Mouse (Mus musculus) liver, embryonic 14.5 days (tissue): ENCODE measurements at regions not wholly inside any gene's neighbourhood (a gene's known extent, or its start where the extent isn't known, plus 50 kb on each side); places are given as distances from the start of the nearest gene placed in this dataset.

ENCODE experiments used
- ATAC-seq: fragments of 200-750 bp; cut with Nextera tagmentation; 2 replicates; pipeline ENCODE4 v1.8.0; 2017; ENCODE audit warnings: moderate number of reproducible peaks, mild to moderate bottlenecking, moderate library complexity; ENCODE audit not compliant: insufficient read depth
- DNase-seq, 3 experiments: peaks; one replicate each; pipeline ENCODE4 v3.0.0-alpha.2; 2012 to 2013; ENCODE audit warnings: low read depth in 3 of 3, low spot score in 3 of 3
- H3K27ac ChIP-seq: fragments of 300-500 bp; sonication (generic); 2 replicates; pipeline ENCODE4 v1.5.1; 2014; ENCODE audit warnings: moderate library complexity, mild to moderate bottlenecking, control low read depth, inconsistent platforms
- H3K27me3 ChIP-seq: fragments of 300-500 bp; sonication (generic); 2 replicates; pipeline ENCODE4 v1.6.1; 2014; ENCODE audit warnings: mild to moderate bottlenecking, low read length, moderate library complexity; ENCODE audit not compliant: control insufficient read depth, insufficient read depth
- H3K36me3 ChIP-seq: fragments of 300-500 bp; sonication (generic); replicated peaks from 2 replicates; pipeline ENCODE4 v1.6.1; 2014; ENCODE audit warnings: low read depth; ENCODE audit not compliant: control insufficient read depth, insufficient read depth
- H3K4me1 ChIP-seq, 2 experiments: fragments of 200-500 bp in 1 of 2; fragments of 300-500 bp in 1 of 2; sonication (generic) in 1 of 2; replicated peaks; 2 replicates each; pipeline ENCODE4 v1.6.1; 2012 to 2014; ENCODE audit warnings: antibody characterized with exemption in 1 of 2, inconsistent platforms in 1 of 2, low read length in 1 of 2; ENCODE audit not compliant: control insufficient read depth in 2 of 2, insufficient read depth in 2 of 2
- H3K4me2 ChIP-seq: fragments of 300-500 bp; sonication (generic); 2 replicates; pipeline ENCODE4 v1.6.1; 2014; ENCODE audit warnings: low read depth, mild to moderate bottlenecking, control low read depth, moderate library complexity
- H3K4me3 ChIP-seq, 2 experiments: fragments of 200-500 bp in 1 of 2; fragments of 300-500 bp in 1 of 2; sonication (generic) in 1 of 2; 2 replicates each; pipeline ENCODE4 v1.5.1; 2012 to 2014; ENCODE audit warnings: low read depth in 2 of 2, low read length in 2 of 2, mild to moderate bottlenecking in 2 of 2, control low read depth in 1 of 2, inconsistent platforms in 1 of 2, moderate library complexity in 1 of 2; ENCODE audit not compliant: insufficient read depth in 1 of 2
- H3K9ac ChIP-seq: fragments of 300-500 bp; sonication (generic); replicated peaks from 2 replicates; pipeline ENCODE4 v1.6.1; 2014; ENCODE audit warnings: mild to moderate bottlenecking, control low read depth, moderate library complexity
- H3K9me3 ChIP-seq: fragments of 300-500 bp; sonication (generic); 2 replicates; pipeline ENCODE4 v1.6.1; 2016; ENCODE audit warnings: low read length, mixed read lengths; ENCODE audit not compliant: control insufficient read depth
- CTCF ChIP-seq: IDR thresholded peaks from 2 replicates; pipeline ENCODE4 v1.5.1; 2016; ENCODE audit warnings: antibody characterized with exemption, low read depth, control low read depth
- EP300 ChIP-seq: IDR thresholded peaks from 2 replicates; pipeline ENCODE4 v1.6.1; 2016; ENCODE audit warnings: antibody characterized with exemption, low read depth
- WGBS: fragments of 180-500 bp; shearing (Covaris S2); extraction: QIAGEN DNeasy Blood & Tissue Kit; methylation state at CpG from one replicate; pipeline ENCODE4 v1.1.7; 2014; ENCODE audit not compliant: insufficient replicate concordance; 5-methylcytosine and 5-hydroxymethylcytosine counted together

GRCm38 (mm10) chr10:117502135-117502534 is 122.3 kb upstream of the Cpsf6 start:
- ATAC-seq = no peak

GRCm38 (mm10) chr10:117501426-117501825 is 121.6 kb upstream of the Cpsf6 start:
- no peak for DNase-seq
- Histone ChIP-seq H3K4me3 (no peak overlapping the region), H3K4me2 (no peak overlapping the region), H3K36me3 (no peaks in the 10 kb centered on the region), H3K9me3 (no peaks in the 10 kb centered on the region), H3K27ac (no peak overlapping the region), H3K4me1 (peaks cover 0 to 2% of the 10 kb centered on the region in 2 experiments; a peak in 1 of 4 replicates), H3K27me3 (no peaks in the 10 kb centered on the region), H3K9ac (no peak overlapping the region)
- TF ChIP-seq CTCF (no peak), EP300 (no peak)
- WGBS = 81% methylated on average over 1 of the region's 1 CpGs
- ATAC-seq = no peak

More at GRCm38 (mm10) chr10:117502135-117502534, 122.3 kb upstream of the Cpsf6 start:
- Histone ChIP-seq H3K4me2 (no peak overlapping the region), H3K4me3 (no peak overlapping the region), H3K36me3 (no peaks in the 10 kb centered on the region), H3K4me1 (peaks cover 0 to 2% of the 10 kb centered on the region in 2 experiments; a peak in 1 of 4 replicates), H3K27me3 (no peaks in the 10 kb centered on the region), H3K9ac (no peak overlapping the region), H3K27ac (no peak overlapping the region), H3K9me3 (no peaks in the 10 kb centered on the region)
- 61% methylated on average over 7 of the region's 7 CpGs for WGBS
- no peak for DNase-seq
- TF ChIP-seq CTCF (no peak), EP300 (no peak)

- H3K27ac ChIP-seq = no peak overlapping the region
- H3K4me1 ChIP-seq = peaks cover 0 to 2% of the 10 kb centered on the region in 2 experiments; a peak in 1 of 4 replicates
- H3K36me3 ChIP-seq = no peaks in the 10 kb centered on the region
- no peak for TF ChIP-seq EP300
- no peak for TF ChIP-seq CTCF
- no peak for DNase-seq
- WGBS = 67% methylated on average over 5 of the region's 5 CpGs
- no peak for ATAC-seq
- H3K9me3 ChIP-seq = no peaks in the 10 kb centered on the region
- H3K9ac ChIP-seq = no peak overlapping the region
- no peaks in the 10 kb centered on the region for H3K27me3 ChIP-seq
- H3K4me3 ChIP-seq = no peak overlapping the region
- no peak overlapping the region for H3K4me2 ChIP-seq
These were observed 120.8 kb upstream of the Cpsf6 start for GRCm38 (mm10) chr10:117500457-117501108.

- Histone ChIP-seq H3K36me3 (no peaks in the 10 kb centered on the region), H3K9me3 (no peaks in the 10 kb centered on the region), H3K27ac (no peak overlapping the region), H3K27me3 (no peaks in the 10 kb centered on the region), H3K4me3 (no peak overlapping the region), H3K4me2 (no peak overlapping the region), H3K9ac (no peak overlapping the region), H3K4me1 (peaks cover 0 to 2% of the 10 kb centered on the region in 2 experiments; a peak in 1 of 4 replicates)
- DNase-seq (no peak), ATAC-seq (no peak)
- no peak for TF ChIP-seq CTCF
- no peak for TF ChIP-seq EP300
- 57% methylated on average over 6 of the region's 6 CpGs for WGBS
These were observed 120.1 kb upstream of the Cpsf6 start for GRCm38 (mm10) chr10:117499864-117500453.

GRCm38 (mm10) chr10:117499177-117499863 is 119.5 kb upstream of the Cpsf6 start:
- Histone ChIP-seq H3K9ac (no peak overlapping the region), H3K27ac (no peak overlapping the region), H3K4me1 (peaks cover 0 to 4% of the 10 kb centered on the region in 2 experiments; a peak in 3 of 4 replicates), H3K36me3 (no peaks in the 10 kb centered on the region), H3K27me3 (no peaks in the 10 kb centered on the region), H3K9me3 (no peaks in the 10 kb centered on the region), H3K4me2 (no peak overlapping the region), H3K4me3 (no peak overlapping the region)
- DNase-seq = no peak
- 66% methylated on average over 8 of the region's 8 CpGs for WGBS
- TF ChIP-seq CTCF (no peak), EP300 (no peak)
- ATAC-seq = no peak
